Mouse (Mus musculus) spleen, adult 2 months (tissue): ENCODE results near the gene Eml2.

Source experiments
- CTCF ChIP-seq: fragments of 200-500 bp; IDR thresholded peaks from 2 replicates; pipeline ENCODE4 v1.5.1; 2011; ENCODE audit warnings: mild to moderate bottlenecking, inconsistent platforms; ENCODE audit not compliant: insufficient read depth, insufficient read length, insufficient replicate concordance; ENCODE audit errors: extremely low read depth
- POLR2A ChIP-seq: fragments of 200-500 bp; IDR thresholded peaks from 2 replicates; pipeline ENCODE4 v1.6.1; 2011; ENCODE audit warnings: low read depth, low read length, inconsistent platforms

GRCm38 (mm10) chr7:19166990-19167389 is 9.2 kb upstream of the Eml2 start:
- TF ChIP-seq CTCF (no peak), POLR2A (no peak)
